Mouse (Mus musculus) small intestine, adult 2 months (tissue): ENCODE data around the gene Map1lc3a.

Experiments
- CTCF ChIP-seq: fragments of 200-500 bp; IDR thresholded peaks from 2 replicates; pipeline ENCODE4 v1.5.1; 2012; ENCODE audit warnings: low read depth, mild to moderate bottlenecking, control low read depth, inconsistent platforms, low read length, moderate library complexity, mixed read lengths; ENCODE audit not compliant: insufficient replicate concordance, insufficient read length; ENCODE audit errors: extremely low read depth
- POLR2A ChIP-seq: fragments of 200-500 bp; IDR thresholded peaks from 2 replicates; pipeline ENCODE4 v1.6.1; 2012; ENCODE audit warnings: low read depth, mild to moderate bottlenecking, control low read depth, inconsistent platforms, low read length, moderate library complexity

GRCm38 (mm10) chr2:155246231-155246630, 29.9 kb upstream of the Map1lc3a start:
- TF ChIP-seq CTCF (no peak), POLR2A (no peak)
